Mouse (Mus musculus) left cerebral cortex, postnatal 25 days (tissue): ENCODE results near the gene Nbas. TPM values are rescaled to one million over a fixed set of nuclear protein-coding genes. Genes with fewer than 3 reads are reported as not detected.

Experiments
- DNase-seq, 2 experiments: peaks; one replicate each; pipeline ENCODE4 v3.0.0; 2022; ENCODE audit warnings: low spot score in 2 of 2, mixed read lengths in 1 of 2
- intact Hi-C: fragments of 180-260 bp; cut with DNase I; formaldehyde crosslinking; loops from one replicate; pipeline ENCODE4 v1.15.1; 2025
- total RNA-seq, 2 experiments: library from RNA; stranded (reverse); gene quantifications; 2 replicates each; pipeline ENCODE4 v1.2.3; 2021

Gene Nbas
- total RNA-seq, 2 experiments from 2014 or later: 28.3 to 30.8 TPM

- DNase-seq: no peak
- intact Hi-C loops: no loop called here
These were observed 91.4 kb downstream of the Nbas start for GRCm38 (mm10) chr12:13360183-13360811.

- no peak for DNase-seq
These were observed 112.6 kb downstream of the Nbas start for GRCm38 (mm10) chr12:13381580-13381979.

GRCm38 (mm10) chr12:13382046-13382445 lies 113.1 kb downstream of the Nbas start:
- intact Hi-C loops: no loop called here
- DNase-seq: no peak

More at GRCm38 (mm10) chr12:13381580-13381979, 112.6 kb downstream of the Nbas start:
- intact Hi-C loops: no loop called here

GRCm38 (mm10) chr12:13389644-13390043 lies 120.7 kb downstream of the Nbas start:
- intact Hi-C loops: no loop called here
- no peak for DNase-seq

GRCm38 (mm10) chr12:13410191-13410590 lies 141.3 kb downstream of the Nbas start:
- DNase-seq: no peak
- intact Hi-C loops: no loop called here

GRCm38 (mm10) chr12:13418651-13419050 lies 149.7 kb downstream of the Nbas start:
- intact Hi-C loops: loop anchor here (5.0 kb wide), 1 partner anchor 44 kb away; no protein-coding TSS in a partner anchor
- peak in 1 of 2 experiments; percentile 78 for DNase-seq

GRCm38 (mm10) chr12:13430219-13430618 lies 161.3 kb downstream of the Nbas start:
- intact Hi-C loops: no loop called here
- DNase-seq: peak in 1 of 2 experiments; percentile 36

GRCm38 (mm10) chr12:13444653-13445431 lies 175.9 kb downstream of the Nbas start:
- DNase-seq: no peak
- intact Hi-C loops: no loop called here

GRCm38 (mm10) chr12:13445486-13446065 lies 176.6 kb downstream of the Nbas start:
- intact Hi-C loops: no loop called here

GRCm38 (mm10) chr12:13448916-13449315 lies 180.0 kb downstream of the Nbas start:
- DNase-seq: no peak

More at GRCm38 (mm10) chr12:13445486-13446065, 176.6 kb downstream of the Nbas start:
- no peak for DNase-seq

GRCm38 (mm10) chr12:13452050-13452449 lies 183.1 kb downstream of the Nbas start:
- DNase-seq: no peak
- intact Hi-C loops: no loop called here

More at GRCm38 (mm10) chr12:13448916-13449315, 180.0 kb downstream of the Nbas start:
- intact Hi-C loops: no loop called here

GRCm38 (mm10) chr12:13460223-13460853 lies 191.4 kb downstream of the Nbas start:
- no peak for DNase-seq
- intact Hi-C loops: loop anchor here (5.0 kb wide), 1 partner anchor 43 kb away; no protein-coding TSS in a partner anchor

- DNase-seq: peak in 1 of 2 experiments; percentile 24
These were observed 192.7 kb downstream of the Nbas start for GRCm38 (mm10) chr12:13461558-13462153.

GRCm38 (mm10) chr12:13462397-13462796 lies 193.5 kb downstream of the Nbas start:
- intact Hi-C loops: loop anchor here (5.0 kb wide), 1 partner anchor 45 kb away; no protein-coding TSS in a partner anchor

More at GRCm38 (mm10) chr12:13461558-13462153, 192.7 kb downstream of the Nbas start:
- intact Hi-C loops: loop anchor here (5.0 kb wide), 1 partner anchor 44 kb away; no protein-coding TSS in a partner anchor

GRCm38 (mm10) chr12:13465554-13465953 lies 196.6 kb downstream of the Nbas start:
- DNase-seq: no peak
- intact Hi-C loops: no loop called here

More at GRCm38 (mm10) chr12:13462397-13462796, 193.5 kb downstream of the Nbas start:
- peak; percentile 26 to 85 for DNase-seq

- no peak for DNase-seq
- intact Hi-C loops: no loop called here
These were observed 205.9 kb downstream of the Nbas start for GRCm38 (mm10) chr12:13474881-13475280.

- DNase-seq: no peak
- intact Hi-C loops: no loop called here
These were observed 210.2 kb downstream of the Nbas start for GRCm38 (mm10) chr12:13479163-13479562.

GRCm38 (mm10) chr12:13486278-13486677 lies 217.3 kb downstream of the Nbas start:
- DNase-seq: peak in 1 of 2 experiments; percentile 82
- intact Hi-C loops: no loop called here

- intact Hi-C loops: no loop called here
- peak in 1 of 2 experiments; percentile 65 for DNase-seq
These were observed 228.3 kb downstream of the Nbas start for GRCm38 (mm10) chr12:13497211-13497610.
